Mouse (Mus musculus): ENCODE data around the gene Zmym3.
"Not testable (repeated sequence)": the region's sequence is repeated elsewhere in the genome, so short reads cannot be mapped to it uniquely, and the experiment has no call there.

Zmym3 gene

GRCm38 (mm10) chrX:101372946-101373345 is 47.7 kb downstream of the Zmym3 start:
- DNase-seq, result no peak

- DNase-seq, result no peak
Observed at GRCm38 (mm10) chrX:101370573-101370972, 50.1 kb downstream of the Zmym3 start.

GRCm38 (mm10) chrX:101369001-101369400 is 51.6 kb downstream of the Zmym3 start:
- DNase-seq, result no peak

GRCm38 (mm10) chrX:101358902-101359301 is 61.7 kb downstream of the Zmym3 start:
- DNase-seq, result not testable (repeated sequence)
